Mouse (Mus musculus): ENCODE results near the gene Tiam1.

- no peak for TF ChIP-seq CTCF (IDR thresholded peaks at IDR 0.05; ENCODE audit: borderline replicate concordance, control insufficient read depth, extremely low read depth, insufficient read depth, low read length, poor library complexity)
- no peak for TF ChIP-seq POLR2A (IDR thresholded peaks at IDR 0.05; ENCODE audit: control insufficient read depth, extremely low read depth, insufficient read depth, low read length, poor library complexity)
Observed at GRCm38 (mm10) chr16:90022932-90023664, 120.5 kb downstream of the Tiam1 start.
